Mouse (Mus musculus) embryo, embryonic 11.5 days (tissue): Measurements from ENCODE around the gene Arid2.
A peak's percentile ranks its signal among the peaks of the same experiment; 100 is the strongest.
"Not testable (repeated sequence)": the region's sequence is repeated elsewhere in the genome, so short reads cannot be mapped to it uniquely, and the experiment has no call there.

Experiments used
- DNase-seq: peaks from one replicate; pipeline ENCODE4 v3.0.0-alpha.2; 2012; ENCODE audit warnings: low read depth, low spot score

Gene Arid2

DNA sequence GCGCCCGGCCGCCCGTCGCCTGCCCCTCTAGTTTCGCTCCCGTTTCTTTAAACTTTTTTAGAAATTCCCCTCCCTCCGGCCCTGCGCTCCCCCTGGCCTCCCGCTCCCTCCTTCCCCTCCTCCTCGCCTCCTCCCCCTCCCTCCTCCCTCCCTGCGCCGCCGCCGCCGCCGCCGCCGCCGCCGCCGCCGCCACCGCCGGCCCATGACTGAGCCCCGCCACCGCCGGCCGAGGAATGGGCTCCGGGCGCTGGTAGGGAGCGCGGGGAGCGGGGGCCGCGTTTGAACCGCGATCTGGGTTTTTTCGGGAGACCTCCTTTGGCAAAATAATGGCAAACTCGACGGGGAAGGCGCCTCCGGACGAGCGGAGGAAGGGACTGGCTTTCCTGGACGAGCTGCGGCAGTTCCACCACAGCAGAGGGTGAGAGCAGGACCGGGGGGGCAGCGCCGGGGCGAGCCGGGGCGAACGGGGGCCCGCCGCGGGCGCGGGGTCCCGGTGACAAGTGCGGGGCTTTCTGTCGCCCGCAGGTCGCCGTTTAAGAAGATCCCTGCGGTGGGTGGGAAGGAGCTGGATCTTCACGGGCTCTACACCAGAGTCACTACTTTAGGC is at the start of gene Arid2:
Gene Arid2 (plus strand): TSS at position 150 of the 607 bp plus-strand sequence.
- DNase-seq = peak; percentile 51

DNA sequence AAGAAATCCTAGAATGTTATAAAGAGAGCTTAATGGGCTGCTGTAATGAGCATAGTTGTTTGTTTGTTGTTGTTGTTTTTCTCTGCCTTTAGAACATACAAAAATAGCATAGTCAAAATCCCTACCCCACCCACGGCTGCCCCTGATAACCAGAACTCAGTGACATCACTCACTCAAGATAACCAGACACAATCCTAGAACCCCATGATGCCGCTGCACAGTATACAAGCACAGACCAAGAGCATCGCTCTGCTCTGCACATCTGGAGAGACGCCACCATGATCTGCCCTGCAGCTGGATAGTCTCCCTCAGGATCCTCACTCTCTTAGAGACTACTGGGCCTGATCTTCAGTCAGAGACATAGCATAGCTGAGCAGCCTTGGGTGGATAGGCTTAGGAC is 49.2 kb upstream of the Arid2 start:
- no peak for DNase-seq

DNA sequence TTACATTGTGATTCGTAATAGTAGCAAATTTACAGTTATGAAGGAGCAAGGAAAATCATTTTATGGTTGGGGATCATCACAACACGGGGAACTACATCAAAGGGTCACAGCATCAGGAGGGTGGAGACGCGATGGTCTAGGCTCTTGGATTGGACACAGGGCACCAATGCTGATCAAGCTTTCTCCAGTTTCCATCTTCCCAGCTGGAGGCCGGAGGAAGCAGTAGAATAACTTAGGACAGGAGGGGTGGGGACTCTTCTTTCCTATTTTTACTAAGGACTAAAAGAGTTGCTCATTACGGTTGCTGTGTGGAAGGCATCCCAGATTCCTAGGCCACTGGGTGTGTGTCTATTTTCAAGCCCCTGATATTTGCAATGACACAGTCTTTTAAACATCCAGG is 43.1 kb upstream of the Arid2 start:
- no peak for DNase-seq

DNA sequence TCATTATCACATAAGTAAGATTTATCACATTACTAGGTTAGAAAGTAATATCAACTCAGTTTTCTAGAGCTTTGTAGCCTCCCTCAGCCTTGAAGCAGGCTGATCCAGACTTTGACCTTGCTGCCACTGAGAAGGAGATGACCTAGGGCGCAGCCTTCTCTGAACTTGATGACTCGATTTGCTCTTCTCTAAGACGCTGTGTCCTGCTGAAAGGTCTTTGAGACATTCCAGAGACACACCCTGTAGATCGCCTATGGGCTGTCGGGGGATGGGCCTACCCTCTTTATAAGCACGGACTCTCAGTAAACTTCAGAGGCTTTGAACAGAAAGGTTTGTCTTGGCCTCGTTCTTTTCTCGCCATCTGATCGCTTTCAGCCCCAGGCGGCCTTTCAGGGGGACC is 42.6 kb upstream of the Arid2 start:
- DNase-seq = not testable (repeated sequence)

DNA sequence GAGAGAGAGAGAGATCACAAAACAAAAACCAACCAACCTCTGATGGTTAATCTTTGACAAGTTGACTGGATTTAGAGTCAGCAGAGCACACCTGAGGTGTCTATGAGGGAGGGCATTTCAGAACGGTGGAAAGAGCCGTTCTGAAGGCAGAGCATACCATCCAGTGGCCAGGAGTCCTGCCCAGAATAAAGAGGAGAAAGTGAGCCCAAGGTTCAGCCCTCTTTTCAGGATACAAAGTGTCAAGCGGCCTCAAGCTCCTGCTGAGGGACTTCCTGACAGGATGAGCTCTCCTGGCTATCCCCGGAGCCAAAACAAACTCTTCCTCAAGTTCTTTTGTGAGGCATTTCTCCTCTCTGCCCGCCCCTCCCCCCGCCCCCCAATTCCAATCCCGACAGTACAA is 33.5 kb upstream of the Arid2 start:
- no peak for DNase-seq

DNA sequence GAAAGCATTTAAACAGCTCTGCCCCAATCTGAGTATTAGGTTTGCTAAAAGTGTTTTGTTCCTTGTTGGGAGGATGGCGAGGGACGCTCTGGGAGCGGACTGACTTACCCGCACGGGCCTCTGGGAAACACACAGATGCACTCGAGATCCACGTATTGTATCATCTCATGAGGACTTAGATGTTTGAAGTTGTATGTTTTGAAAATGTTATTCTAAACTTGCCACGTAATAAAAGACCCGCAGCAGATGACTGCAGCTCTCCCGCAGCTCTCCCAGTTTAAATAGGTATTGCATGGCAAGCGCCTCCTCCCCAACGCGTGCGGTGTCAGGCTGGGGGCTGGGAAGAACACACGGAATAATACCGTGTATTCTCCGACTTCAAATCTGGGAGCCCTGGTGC is 33.0 kb upstream of the Arid2 start:
- no peak for DNase-seq

DNA sequence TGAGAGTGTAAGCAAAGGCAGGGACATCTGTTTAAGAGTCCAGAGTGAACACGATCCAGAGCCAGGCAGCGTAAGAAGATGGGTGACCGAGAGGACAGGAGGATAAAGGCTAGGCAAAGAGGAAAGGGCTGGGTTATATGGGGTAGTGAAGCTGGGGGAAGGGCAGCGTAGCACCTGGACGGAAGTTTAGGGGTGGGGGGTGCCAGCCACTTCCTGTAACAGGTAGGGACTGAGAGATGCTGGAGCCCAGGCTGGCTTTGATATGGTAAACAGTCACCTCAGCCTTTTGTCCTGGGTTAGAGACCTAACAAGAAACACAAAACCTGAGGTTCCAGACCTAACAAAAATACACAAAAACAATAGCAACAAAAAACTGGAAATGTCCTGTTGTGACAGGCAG is 29.5 kb upstream of the Arid2 start:
- DNase-seq = no peak

DNA sequence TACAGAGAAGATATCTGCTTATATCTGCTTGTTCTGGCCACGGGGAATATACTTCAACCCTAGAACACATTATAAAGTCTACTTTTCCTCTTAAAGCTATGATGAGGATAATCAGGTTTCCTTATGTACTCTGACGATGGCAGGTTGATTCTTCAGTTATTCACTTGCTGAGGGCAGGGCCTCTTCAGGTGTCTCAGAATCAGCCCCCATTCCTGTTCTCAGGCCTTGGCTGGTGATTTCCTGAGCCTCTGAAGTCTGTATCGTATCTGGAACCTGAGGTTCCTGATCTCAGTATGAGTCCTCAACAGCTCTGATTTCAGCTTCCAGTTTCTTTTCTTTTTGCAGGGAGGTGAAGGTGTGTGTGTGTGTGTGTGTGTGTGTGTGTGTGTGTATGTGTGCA is 22.7 kb upstream of the Arid2 start:
- DNase-seq = no peak

DNA sequence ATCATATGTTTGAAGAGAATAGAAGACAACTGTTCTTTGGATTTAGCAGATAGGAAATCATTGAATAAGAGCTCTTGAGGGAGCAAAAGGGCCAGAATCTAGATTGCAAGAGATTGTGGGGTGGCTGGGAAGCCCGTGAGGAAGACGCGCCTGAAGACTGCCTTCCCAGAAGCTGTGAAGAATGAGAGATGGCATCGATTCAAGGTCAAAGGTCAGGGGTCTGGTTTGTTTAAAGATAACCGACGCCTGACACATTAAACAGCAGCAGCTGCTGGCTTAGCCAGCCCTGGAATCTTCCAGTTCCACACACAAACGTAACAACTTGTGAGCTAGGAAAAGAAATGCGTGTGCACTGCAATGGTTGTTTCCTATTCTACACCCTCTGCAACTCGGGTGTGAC is 19.4 kb upstream of the Arid2 start:
- no peak for DNase-seq

DNA sequence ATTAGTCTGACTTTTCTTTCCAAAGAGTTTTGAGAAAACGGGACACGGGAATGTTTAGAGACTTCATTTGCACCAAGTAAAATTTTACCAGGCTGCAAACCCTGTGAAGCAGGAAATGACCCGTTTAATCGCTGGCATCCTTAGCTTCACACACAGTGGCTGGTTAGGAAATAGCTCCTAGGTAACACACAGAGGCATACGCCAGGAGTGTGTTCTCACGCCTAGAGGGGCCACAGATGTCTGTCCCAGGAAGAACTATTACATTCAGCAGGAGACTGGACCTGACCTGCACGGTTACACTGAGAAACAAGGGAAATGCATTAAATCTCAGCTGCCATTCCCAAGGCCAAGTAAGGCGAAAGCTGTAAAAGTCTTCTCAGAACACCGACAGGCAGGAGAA is 18.7 kb upstream of the Arid2 start:
- no peak for DNase-seq

DNA sequence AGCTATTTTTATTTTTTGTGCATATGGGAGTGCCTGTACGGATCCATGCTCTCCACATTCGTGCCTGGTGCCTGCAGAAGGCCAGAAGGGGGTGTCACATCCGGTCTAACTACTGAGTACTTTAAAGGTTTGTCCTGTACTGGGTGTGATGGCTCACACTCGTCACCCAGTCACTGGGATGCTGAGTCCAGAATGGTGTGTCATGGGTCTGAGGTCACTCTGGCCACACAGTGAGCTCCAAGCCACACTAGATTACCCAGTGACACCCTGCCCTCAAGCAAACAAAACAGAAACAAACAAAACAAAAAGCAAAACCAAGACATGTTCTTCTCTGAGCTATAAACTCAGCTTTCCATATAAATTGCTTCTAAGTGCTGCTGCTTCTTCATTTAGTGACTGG is 17.9 kb upstream of the Arid2 start:
- DNase-seq = no peak

DNA sequence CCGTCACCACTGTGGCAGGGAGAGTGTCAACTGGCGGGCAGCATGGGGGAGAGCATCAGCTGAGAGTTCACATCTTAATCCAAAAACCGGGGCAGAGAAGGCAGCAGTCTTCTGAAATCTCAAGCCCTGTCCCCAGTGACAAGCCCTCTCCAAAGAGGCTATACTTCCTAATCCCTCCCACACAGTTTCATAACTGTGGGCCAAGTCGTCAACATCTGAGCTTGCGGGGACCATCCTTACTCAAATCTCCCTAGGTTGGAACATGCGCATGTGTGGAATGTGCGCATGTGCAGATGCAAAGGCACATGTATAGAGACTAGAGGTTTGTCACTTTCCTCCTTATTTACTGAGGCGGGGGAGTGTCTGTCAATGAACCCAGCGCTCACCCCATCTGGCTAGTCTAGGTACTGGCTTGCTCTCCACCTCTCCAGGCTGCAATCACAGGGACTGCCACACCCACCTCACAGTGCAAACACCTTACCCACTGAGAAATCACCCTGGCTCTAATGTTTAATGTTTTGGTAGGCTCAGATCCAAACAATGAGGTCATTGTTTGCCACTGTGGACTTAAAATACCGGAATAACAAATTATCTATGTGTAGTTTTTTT is 16.9 kb upstream of the Arid2 start:
- DNase-seq = no peak

DNA sequence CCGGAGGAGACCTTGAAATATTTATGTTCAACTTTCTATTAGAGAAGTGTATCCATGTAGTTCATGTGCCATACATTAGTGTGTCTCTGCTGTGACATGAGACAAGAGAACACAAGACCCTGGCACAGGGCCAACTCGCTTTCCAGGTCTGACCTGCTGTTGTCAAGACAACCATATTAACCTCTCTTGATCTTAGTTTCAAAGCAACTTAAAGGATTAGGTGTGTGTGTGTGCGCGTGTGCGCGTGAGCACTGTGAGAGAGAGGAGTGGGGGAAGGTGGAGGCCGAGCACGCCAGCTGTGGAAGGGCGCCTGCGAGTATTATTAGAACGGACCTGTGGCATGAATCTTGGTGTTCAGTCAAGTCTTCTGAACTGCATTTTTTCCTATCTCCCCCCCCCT is 15.0 kb upstream of the Arid2 start:
- DNase-seq = no peak

DNA sequence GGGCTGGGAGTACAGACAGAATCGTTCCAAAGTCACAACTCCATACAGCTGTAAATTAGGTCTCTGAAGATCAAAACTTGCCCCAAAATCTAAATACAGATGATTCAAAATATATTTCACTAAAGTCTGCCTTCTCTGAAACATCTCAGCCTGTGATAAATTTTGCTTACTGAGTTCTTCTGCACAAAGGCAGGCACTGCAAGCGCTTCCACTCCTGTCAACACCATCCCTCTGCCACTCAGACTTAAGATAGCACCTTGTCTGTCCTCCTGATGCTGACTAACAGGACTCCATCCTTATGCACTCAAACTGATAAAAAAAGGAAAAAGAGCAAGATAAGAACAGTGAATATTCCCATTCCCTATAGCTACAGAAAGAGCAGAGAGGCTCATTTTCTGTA is 13.0 kb upstream of the Arid2 start:
- no peak for DNase-seq

DNA sequence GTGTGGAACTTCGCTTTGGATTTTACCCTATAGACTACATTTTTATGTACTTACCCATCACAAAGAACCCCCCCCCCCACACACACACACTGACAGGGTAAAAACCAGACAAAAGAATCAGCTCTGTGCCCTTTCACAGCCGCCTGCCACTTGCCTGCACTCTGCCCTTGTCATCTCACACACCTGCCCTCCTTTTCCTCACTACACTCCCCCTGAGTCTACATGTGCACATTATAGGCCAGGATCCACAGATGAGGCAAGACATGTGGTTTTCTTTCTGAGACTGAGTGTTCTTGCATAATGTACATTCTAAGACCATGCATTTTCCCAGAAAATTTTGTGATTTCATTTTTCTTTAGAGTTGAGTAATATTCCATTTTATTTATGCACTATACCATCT is 12.1 kb upstream of the Arid2 start:
- no peak for DNase-seq

DNA sequence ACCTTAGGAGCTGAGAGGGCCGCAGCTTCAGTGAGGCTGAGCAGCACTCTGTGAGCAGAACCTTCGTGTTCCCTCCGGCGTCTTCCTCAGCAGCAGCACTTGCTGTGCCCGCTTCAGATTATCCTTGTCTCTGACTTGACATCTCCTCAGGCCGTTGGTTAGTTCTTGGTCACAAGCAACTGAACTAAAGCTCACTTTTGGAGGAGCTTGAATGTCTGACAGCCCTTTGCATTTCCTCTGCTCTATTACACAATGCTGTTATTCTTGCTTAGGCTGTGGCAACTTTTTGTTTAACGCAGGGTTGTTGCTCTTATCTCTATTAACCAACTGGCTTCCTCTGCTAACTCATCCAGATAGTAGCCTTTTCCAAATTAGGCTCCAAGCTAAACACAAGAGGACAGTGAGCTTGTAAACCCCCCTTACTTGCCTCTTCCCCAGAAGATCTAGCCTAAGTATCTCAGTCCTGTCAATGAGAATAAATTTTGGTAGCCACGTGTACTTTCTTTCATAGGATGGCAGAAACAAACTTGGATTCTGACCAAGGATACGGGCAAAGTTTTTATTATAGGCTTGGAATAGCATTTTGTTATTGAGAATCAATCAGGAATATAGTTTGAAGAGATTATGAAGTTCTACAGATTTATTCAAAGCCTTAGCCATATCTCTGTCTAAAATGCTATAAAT is 11.4 kb upstream of the Arid2 start:
- DNase-seq = no peak

DNA sequence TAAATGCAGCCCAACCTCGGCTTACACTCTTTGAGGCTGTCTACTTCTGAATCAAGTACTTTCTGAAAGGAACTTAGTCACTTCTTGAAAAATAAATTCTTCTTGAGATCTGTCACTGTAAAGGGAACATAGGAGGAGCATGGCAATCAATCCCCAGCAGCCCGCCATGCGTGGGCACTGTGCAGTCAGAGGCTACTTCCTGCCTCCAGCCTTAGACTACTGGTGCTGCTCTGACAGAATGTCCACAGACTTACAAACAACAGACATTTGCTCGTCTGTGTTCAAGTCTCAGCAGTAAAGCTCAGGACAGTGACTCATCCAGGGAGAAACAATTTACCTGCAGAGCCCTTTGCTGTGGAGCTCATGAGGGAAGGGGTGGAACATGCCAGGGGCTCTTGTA is 10.3 kb upstream of the Arid2 start:
- no peak for DNase-seq

DNA sequence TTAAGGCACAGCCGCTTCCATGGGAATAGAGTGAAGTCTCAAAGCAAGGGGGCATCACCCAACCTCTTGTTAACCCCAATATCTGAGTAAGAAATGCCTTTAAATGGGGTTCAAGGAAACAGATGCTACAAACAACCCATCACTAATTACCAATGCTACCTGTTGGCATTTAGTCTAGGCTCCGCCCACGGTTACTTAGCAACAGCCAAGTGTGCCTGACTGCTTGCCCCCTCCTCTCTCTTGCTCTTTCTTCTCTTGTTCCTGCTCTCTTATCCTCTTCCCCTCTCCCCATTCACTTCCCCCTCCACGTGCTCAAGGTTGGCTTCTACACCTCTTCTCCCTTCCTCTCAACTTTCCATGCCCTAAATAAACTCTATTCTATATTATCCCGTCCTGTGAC is 6.1 kb upstream of the Arid2 start:
- no peak for DNase-seq

DNA sequence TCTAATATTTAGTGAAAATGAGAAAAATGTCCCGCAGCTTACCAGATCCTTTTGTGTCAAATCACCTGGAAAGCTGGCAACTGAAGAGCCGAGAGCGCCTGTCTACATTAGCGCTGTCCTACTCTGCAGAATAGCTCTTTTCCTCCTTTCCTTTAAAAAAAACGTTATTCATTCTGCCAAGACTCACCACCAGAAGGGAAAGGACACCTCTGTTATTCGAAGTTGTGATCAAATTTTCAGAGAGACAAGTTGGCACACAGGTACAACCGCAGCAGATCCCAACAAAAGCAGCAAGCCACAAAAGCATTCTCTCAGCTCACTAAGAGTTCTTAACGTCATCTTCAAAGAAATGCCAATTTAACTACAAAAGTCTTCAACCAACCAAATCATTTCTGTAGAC is 4.2 kb upstream of the Arid2 start:
- DNase-seq = no peak

DNA sequence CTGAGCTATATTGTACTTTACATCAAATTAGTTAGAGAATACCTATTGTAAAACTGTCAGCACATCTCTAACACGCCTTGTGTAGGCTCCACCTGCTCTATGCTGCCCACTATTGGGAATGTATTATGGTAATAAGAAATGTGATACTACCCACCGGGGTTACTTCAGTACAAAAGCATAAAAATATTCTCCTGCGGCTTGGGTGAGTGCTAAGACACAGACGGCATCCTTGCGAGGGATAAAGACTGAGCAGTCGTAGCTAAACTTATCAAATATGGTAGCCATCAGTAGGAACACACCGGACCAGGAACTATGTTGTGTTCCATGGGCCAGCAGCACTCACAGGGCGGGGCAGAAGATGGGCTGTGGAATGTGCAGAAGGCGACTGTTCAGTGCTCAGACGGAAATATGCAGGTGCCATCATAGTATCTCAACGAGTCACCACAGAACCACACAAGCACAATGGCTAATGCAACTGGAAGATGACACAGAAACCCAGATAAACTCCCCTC is 3.3 kb upstream of the Arid2 start:
- no peak for DNase-seq

DNA sequence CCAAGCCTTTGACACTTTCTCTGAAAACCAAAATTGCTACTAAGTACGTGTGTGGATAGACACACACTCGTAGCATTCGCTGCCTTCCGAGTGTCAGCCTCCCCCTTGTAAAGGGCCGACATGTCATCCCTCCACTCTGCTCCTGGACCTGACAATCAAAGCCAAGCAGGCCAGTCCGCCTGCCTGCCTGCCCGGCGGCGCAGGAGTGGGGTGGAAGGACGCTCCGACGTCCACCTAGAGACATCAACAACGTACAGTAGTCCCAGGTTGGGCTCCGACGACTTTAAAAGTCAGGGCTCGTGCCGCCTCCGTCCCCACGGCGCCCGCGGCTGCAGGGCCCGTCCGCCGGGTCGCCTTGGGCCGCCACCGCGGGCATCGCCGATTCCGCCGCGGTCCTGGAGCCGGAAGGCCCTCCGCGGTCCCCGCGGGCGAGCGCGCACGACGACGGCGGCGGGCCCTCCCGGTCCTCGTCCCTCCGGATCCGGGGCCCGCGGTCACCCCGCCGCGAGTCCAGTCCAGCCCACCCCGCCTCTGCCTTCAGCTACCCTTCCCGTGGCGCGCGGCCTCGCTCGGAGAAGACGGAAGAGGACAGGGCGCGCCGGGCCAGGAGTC is 2.5 kb upstream of the Arid2 start:
- no peak for DNase-seq

DNA sequence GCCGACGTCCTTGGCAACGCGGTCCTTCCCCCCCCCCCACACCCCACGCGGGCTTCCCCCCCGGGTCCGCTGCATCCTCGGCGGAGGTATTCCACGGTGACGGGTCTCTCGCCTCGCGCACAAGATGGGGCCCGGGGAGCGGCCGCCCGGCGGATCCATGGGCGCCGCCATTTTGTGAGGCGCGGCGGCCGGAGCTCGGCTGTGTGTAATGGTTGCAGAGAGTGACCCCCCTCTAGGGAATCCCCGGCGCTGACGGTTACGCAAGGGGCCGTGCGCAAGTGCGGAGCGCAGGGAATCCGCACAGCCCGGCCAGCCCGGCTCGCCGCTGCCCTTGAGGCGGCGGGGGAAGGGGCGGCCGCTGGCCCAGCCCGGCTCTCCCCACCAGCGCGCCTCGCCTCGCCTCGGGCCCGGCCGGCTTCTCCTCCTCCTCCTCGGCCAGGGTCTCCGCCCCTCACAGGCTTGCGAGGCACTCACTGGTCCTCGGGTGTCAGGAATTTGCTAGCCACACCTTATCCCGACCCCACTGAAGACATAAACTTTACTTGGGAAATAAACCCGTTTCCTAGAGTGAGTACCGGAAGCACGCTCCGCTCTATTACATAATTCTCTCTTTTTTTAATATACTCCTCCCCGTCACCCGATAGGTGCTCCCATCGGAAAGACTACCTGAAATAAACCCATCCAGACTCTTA is 1.8 kb upstream of the Arid2 start:
- DNase-seq = peak; percentile 85
